23 mouse cellular contexts compared by ENCODE assay signal in genomic region chr2:143709979-143710378, GRCm38 (mm10).
"Had no signal": no experiment of that assay in that cellular context is flagged by ENCODE, and none has a peak within 500 bp of the region (broad histone marks: within the 10 kb centered on the region; RNA-seq: fewer than 3 reads in every experiment).

No protein-coding gene starts in this region.

- H3K9ac ChIP-seq: forebrain, postnatal 0 days; heart, embryonic 13.5 days; heart, embryonic 15.5 days; hindbrain, embryonic 12.5 days; hindbrain, embryonic 14.5 days; limb, embryonic 12.5 days; liver, embryonic 12.5 days; liver, embryonic 14.5 days had no signal

- H3K4me3 ChIP-seq: heart, embryonic 13.5 days; heart, embryonic 15.5 days; hindbrain, embryonic 10.5 days; hindbrain, embryonic 12.5 days; limb, embryonic 12.5 days; liver, embryonic 12.5 days had no signal

- ATAC-seq: forebrain, postnatal 0 days; hindbrain, embryonic 16.5 days; intestine, embryonic 16.5 days; liver, embryonic 12.5 days had no signal

- H3K9me3 ChIP-seq: heart, embryonic 13.5 days; heart, embryonic 15.5 days; hindbrain, embryonic 10.5 days; hindbrain, embryonic 12.5 days; limb, embryonic 12.5 days; liver, embryonic 12.5 days had no signal

- H3K36me3 ChIP-seq: heart, embryonic 13.5 days; heart, embryonic 15.5 days; hindbrain, embryonic 10.5 days; hindbrain, embryonic 12.5 days; limb, embryonic 12.5 days; liver, embryonic 12.5 days had no signal

- DNase-seq: forebrain, postnatal 0 days; gastrocnemius, postnatal 14 days; gastrocnemius, postnatal 36 days; heart, adult 18-20 months; heart, postnatal 4 days; kidney, adult 11 months; kidney, adult 2 months; kidney, postnatal 14 days; layer of hippocampus, adult 9-11 months; layer of hippocampus, postnatal 36 days; left cerebral cortex, postnatal 4 days had no signal

- H3K27ac ChIP-seq: heart, embryonic 13.5 days; heart, embryonic 15.5 days; hindbrain, embryonic 10.5 days; hindbrain, embryonic 12.5 days; hindbrain, embryonic 14.5 days; kidney, postnatal 0 days; limb, embryonic 12.5 days; liver, embryonic 12.5 days; liver, embryonic 14.5 days had no signal

- H3K4me1 ChIP-seq: heart, embryonic 13.5 days; heart, embryonic 15.5 days; hindbrain, embryonic 10.5 days; hindbrain, embryonic 12.5 days; liver, embryonic 12.5 days had no signal

- H3K27me3 ChIP-seq: heart, embryonic 13.5 days; heart, embryonic 15.5 days; hindbrain, embryonic 12.5 days; limb, embryonic 12.5 days; liver, embryonic 12.5 days had no signal

- H3K4me2 ChIP-seq: heart, embryonic 11.5 days; heart, embryonic 13.5 days; heart, embryonic 15.5 days; hindbrain, embryonic 12.5 days; hindbrain, embryonic 14.5 days; limb, embryonic 12.5 days; liver, embryonic 12.5 days had no signal
